Mouse (Mus musculus) frontal cortex, postnatal 14 days (tissue): ENCODE measurements around the gene Ugt1a6a.
A peak's percentile ranks its signal among the peaks of the same experiment; 100 is the strongest.

Experiments used
- DNase-seq, 2 experiments: peaks; one replicate each; pipeline ENCODE4 v3.0.0; 2022; ENCODE audit warnings: low spot score in 2 of 2

The Ugt1a6a gene

GRCm38 (mm10) chr1:88268070-88268469 is 133.5 kb downstream of the Ugt1a6a start:
- DNase-seq, result peak in 1 of 2 experiments; percentile 13
